Mouse (Mus musculus): ENCODE measurements at regions not wholly inside any gene's neighbourhood (a gene's known extent, or its start where the extent isn't known, plus 50 kb on each side); places are given as distances from the start of the nearest gene placed in this dataset.

DNA sequence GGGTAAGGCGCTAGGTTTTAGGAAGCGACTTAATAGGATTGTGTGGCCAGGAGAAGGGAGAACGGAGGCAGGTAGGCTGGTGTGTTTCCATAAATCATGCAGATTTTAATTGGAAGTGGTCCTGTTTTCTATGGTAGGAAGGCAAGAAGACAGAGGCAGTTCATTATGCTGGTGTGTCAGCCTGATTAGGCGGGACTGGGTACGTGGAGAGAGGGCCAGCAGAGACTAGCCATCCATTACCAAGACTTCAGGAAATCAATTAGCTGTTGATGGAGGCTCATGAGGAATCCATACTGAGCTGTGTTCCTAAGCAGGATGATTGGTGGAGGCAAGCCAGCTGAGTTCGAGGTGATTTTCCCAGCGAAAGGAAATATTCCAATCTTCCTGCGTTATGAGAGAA, 261.3 kb upstream of the Dynlrb2 start:
- H3K27me3 ChIP-seq (ENCODE audit: control insufficient read depth in 1 of 2, insufficient read depth in 2 of 2, low read length in 2 of 2), result no peaks in the 10 kb centered on the region; a peak in 1 of 4 replicates
- no peaks in the 10 kb centered on the region for H3K79me2 ChIP-seq (ENCODE audit: control insufficient read depth, insufficient read depth, low read length, poor library complexity)
- no peak for DNase-seq (ENCODE audit: low read depth, low spot score)
- no peak overlapping the region for H3K4me3 ChIP-seq (ENCODE audit: control insufficient read depth in 1 of 2, insufficient read depth in 1 of 2, low read depth in 2 of 2, low read length in 2 of 2)
- H3K27ac ChIP-seq (ENCODE audit: control insufficient read depth, low read depth, low read length), result no peak overlapping the region
- no peaks in the 10 kb centered on the region for H3K4me1 ChIP-seq (ENCODE audit: control insufficient read depth in 1 of 2, insufficient read depth in 2 of 2, low read length in 2 of 2)
- H3K9me3 ChIP-seq (replicated peaks; ENCODE audit: insufficient read depth, low read length), result no peaks in the 10 kb centered on the region
- H3K36me3 ChIP-seq (ENCODE audit: control insufficient read depth in 1 of 2, insufficient read depth in 2 of 2, low read length in 2 of 2), result no peaks in the 10 kb centered on the region
- H3K9ac ChIP-seq (ENCODE audit: control insufficient read depth, low read depth, low read length, poor library complexity, severe bottlenecking), result no peak overlapping the region
- TF ChIP-seq EP300 (IDR thresholded peaks at IDR 0.05; ENCODE audit: low read depth in 1 of 2, low read length in 2 of 2) (no peak), MAZ (IDR thresholded peaks at IDR 0.05; ENCODE audit: low read depth, low read length) (no peak), MXI1 (IDR thresholded peaks at IDR 0.05; ENCODE audit: low read depth, low read length) (no peak), TAL1 (IDR thresholded peaks at IDR 0.05; ENCODE audit: low read length) (no peak), NELFE (IDR thresholded peaks at IDR 0.05; ENCODE audit: low read depth, low read length) (no peak), TBP (IDR thresholded peaks at IDR 0.05; ENCODE audit: low read depth, low read length) (no peak), MEF2A (IDR thresholded peaks at IDR 0.05; ENCODE audit: extremely low read depth, insufficient replicate concordance, low read depth, low read length, poor library complexity, severe bottlenecking) (no peak), UBTF (IDR thresholded peaks at IDR 0.05; ENCODE audit: borderline replicate concordance, insufficient read depth, low read depth, low read length) (no peak), CTCF (IDR thresholded peaks at IDR 0.05 in 2 of 3, conservative IDR thresholded peaks at IDR 0.05 in 1 of 3; ENCODE audit: control insufficient read depth in 1 of 3, insufficient read depth in 1 of 3, low read depth in 2 of 3, low read length in 3 of 3, poor library complexity in 1 of 3, severe bottlenecking in 1 of 3) (no peak), KAT2A (conservative IDR thresholded peaks at IDR 0.05; ENCODE audit: low read depth, low read length) (no peak), MAX (IDR thresholded peaks at IDR 0.05; ENCODE audit: low read length) (no peak), MAFK (IDR thresholded peaks at IDR 0.05; ENCODE audit: borderline replicate concordance, low read depth, low read length) (no peak)

DNA sequence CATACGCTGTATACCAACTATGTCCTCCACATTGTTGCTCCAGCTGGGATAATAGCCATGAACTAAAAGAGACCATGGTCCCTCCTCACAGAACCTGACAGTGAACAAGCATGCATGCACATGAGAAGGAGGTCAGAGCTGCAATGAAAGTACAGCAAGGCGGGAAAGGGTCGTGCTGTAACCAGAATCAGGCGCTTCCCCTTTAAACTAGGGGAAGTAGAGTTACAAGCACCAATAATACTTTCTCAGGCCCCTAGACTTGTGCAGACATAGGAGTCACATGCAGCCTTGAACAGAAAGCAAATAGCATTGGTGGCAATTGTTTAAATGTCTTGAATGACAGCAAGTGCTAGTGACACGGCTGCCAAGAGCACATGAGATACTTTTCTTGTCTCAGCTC, 261.8 kb upstream of the Dynlrb2 start:
- H3K9me3 ChIP-seq (replicated peaks; ENCODE audit: insufficient read depth, low read length), result no peaks in the 10 kb centered on the region
- H3K4me1 ChIP-seq (ENCODE audit: control insufficient read depth in 1 of 2, insufficient read depth in 2 of 2, low read length in 2 of 2), result no peaks in the 10 kb centered on the region
- H3K9ac ChIP-seq (ENCODE audit: control insufficient read depth, low read depth, low read length, poor library complexity, severe bottlenecking), result no peak overlapping the region
- TF ChIP-seq SMC3 (IDR thresholded peaks at IDR 0.05; ENCODE audit: low read depth, low read length) (no peak), MEF2A (IDR thresholded peaks at IDR 0.05; ENCODE audit: extremely low read depth, insufficient replicate concordance, low read depth, low read length, poor library complexity, severe bottlenecking) (no peak), POLR2AphosphoS2 (IDR thresholded peaks at IDR 0.05; ENCODE audit: low read length) (no peak), NELFE (IDR thresholded peaks at IDR 0.05; ENCODE audit: low read depth, low read length) (no peak), RAD21 (IDR thresholded peaks at IDR 0.05; ENCODE audit: low read depth, low read length) (no peak), SIN3A (IDR thresholded peaks at IDR 0.05; ENCODE audit: low read length) (no peak), ZKSCAN1 (IDR thresholded peaks at IDR 0.05; ENCODE audit: low read depth, low read length) (no peak), CHD2 (IDR thresholded peaks at IDR 0.05; ENCODE audit: low read length) (no peak), ZNF384 (IDR thresholded peaks at IDR 0.05; ENCODE audit: low read depth, low read length) (no peak), ELF1 (IDR thresholded peaks at IDR 0.05; ENCODE audit: low read depth, low read length) (no peak), ZC3H11A (IDR thresholded peaks at IDR 0.05; ENCODE audit: low read depth, low read length) (no peak)
- H3K27me3 ChIP-seq (ENCODE audit: control insufficient read depth in 1 of 2, insufficient read depth in 2 of 2, low read length in 2 of 2), result no peaks in the 10 kb centered on the region; a peak in 1 of 4 replicates
- no peak overlapping the region for H3K27ac ChIP-seq (ENCODE audit: control insufficient read depth, low read depth, low read length)
- DNase-seq (ENCODE audit: low read depth, low spot score), result no peak
- no peaks in the 10 kb centered on the region for H3K79me2 ChIP-seq (ENCODE audit: control insufficient read depth, insufficient read depth, low read length, poor library complexity)
- no peaks in the 10 kb centered on the region for H3K36me3 ChIP-seq (ENCODE audit: control insufficient read depth in 1 of 2, insufficient read depth in 2 of 2, low read length in 2 of 2)
- no peak overlapping the region for H3K4me3 ChIP-seq (ENCODE audit: control insufficient read depth in 1 of 2, insufficient read depth in 1 of 2, low read depth in 2 of 2, low read length in 2 of 2)

Data from MEL (cell line).